Mouse (Mus musculus): ENCODE results near the gene Dnaja2. TPM values are rescaled to one million over a fixed set of nuclear protein-coding genes. Genes with fewer than 3 reads are reported as not detected.

Gene Dnaja2
- total and polyA plus RNA-seq, 3 experiments, result 7.7 to 173 (median 157) TPM

- DNase-seq, result no peak
Observed at GRCm38 (mm10) chr8:85500460-85500859, 54.7 kb downstream of the Dnaja2 start.

- no peak for DNase-seq
Observed at GRCm38 (mm10) chr8:85498577-85498976, 56.6 kb downstream of the Dnaja2 start.

- DNase-seq, result no peak
Observed at GRCm38 (mm10) chr8:85496778-85497177, 58.4 kb downstream of the Dnaja2 start.

DNA sequence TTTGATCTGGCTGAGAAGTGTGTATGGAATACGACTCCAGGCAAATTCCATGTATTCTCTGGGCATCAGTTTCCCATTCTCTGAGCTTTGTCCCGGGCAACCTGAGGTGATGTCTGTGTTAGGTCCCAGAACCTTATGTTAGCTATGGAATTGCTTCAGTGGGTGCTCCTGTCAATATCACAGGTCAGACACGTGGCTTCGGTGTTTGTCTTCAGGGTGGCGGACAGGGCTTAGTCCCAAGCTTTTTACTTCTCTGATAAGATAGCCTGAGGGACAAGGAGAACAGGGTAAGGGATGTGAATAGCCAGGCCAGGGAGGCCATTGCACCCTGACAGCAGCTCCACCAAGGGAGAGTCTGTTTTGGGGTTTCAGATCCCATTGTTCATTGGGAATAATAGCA, 59.0 kb downstream of the Dnaja2 start:
- no peak for DNase-seq

DNA sequence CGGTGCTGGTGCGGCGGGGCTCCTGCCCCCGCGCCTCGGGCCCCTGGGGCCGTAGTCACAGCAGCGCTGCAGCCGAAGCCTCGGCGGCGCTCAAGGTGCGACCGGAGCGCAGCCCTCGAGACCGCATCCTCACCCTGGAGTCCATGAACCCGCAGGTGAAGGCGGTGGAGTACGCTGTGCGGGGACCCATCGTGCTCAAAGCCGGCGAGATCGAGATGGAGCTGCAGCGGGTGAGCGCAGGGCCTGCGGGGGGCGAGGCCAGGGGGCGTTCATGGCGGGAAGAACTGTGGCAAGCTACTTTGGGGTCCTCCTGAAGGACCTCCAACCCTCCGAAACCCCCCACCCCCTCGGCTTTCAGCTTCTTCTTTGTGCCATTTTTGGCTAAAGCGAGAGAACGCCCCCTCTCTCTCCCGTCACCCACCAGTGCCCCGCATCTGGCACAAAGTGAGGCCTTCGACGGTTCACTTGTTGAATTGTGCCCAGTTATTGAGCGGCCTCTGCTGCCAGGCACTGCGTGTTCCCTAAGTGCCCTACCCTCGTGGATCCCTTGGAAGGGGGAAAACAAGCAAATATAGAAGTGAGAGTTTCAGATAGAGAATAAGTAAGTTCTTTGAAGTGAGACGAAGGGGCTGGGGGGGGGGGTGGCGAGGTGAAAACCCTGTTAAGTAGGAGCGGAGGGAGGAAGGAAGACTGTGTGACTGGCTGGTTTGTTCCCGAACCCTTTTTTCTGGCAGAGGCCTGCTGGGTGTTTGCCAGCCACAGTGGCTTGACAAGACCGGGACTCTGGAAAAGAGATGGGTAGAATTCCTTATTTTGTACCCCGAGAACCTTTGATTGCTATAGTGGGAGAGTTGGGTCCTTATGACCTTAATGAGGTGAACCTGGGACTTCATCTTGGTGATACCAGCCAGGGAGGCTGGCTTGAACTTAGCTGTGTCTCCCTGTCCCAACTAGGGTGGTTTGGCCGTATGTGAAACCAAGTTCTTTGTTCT, 61.9 kb downstream of the Dnaja2 start:
- no peak for DNase-seq

- peak; percentile 97 for DNase-seq
Observed at GRCm38 (mm10) chr8:85492125-85492875, 62.8 kb downstream of the Dnaja2 start, which contains the start of gene Gpt2. TSS of gene Gpt2 (plus strand) at chr8:85492576.

DNA sequence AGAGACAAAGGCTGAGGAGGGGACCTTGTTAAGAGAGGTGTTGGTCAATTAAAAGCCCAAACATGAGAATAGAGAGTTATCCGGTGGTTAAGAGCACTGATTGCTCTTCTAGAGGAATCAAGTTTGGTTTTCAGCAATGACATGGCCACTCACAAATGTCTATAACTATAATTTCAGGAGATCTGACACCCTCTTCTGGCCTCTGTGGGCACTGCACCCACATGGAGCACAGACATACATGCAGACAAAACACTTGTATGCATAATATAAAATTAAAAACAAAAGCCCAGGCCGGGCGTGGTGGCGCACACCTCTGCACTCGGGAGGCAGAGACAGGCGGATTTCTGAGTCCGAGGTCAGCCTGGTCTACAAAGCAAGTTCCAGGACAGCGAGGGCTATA, 65.6 kb downstream of the Dnaja2 start:
- DNase-seq, result no peak

DNA sequence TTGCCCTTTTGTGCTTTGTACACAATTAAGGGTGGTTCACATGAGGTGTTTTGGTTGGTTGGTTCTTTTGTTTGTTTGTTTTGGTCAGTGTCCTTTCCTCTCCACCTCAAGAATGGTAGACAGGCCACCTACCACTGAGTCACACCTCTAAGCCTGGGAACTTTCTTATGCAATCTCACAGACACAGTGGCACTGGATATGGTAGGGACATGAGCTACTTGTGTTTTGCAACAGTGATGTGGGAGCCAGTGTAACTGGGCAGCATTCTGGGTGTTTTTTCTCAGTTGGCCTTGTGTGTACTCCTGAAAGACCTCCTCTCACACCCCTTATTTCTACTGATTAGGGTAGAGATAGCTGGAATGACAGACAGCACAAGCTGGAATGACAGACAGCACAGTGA, 66.5 kb downstream of the Dnaja2 start:
- peak; percentile 52 for DNase-seq

GRCm38 (mm10) chr8:85487906-85488620, 67.1 kb downstream of the Dnaja2 start:
- no peak for DNase-seq

Other genes starting within 250 kb of the Dnaja2 start
- under 1 TPM; 0.23 to 0.62 TPM for gene Mylk3, start 169.0 kb downstream of the Dnaja2 start, total RNA-seq (2021)
- gene Mylk3, start 169.0 kb downstream of the Dnaja2 start, polyA plus RNA-seq (2012; rRNA removed), result 0.03 and 0.15 TPM in 2 replicates
- gene 4921524J17Rik, start 122.5 kb downstream of the Dnaja2 start, total RNA-seq (2021), result 10 to 100 TPM; 20.4 to 46.6 TPM
- gene 4921524J17Rik, start 122.5 kb downstream of the Dnaja2 start, polyA plus RNA-seq (2012; rRNA removed), result 1.8 and 3.2 TPM in 2 replicates
- 100 to 1,000 TPM in 1 of 2 experiments, 10 to 100 TPM in 1; 68.8 to 379 TPM for gene Gpt2, start 62.8 kb downstream of the Dnaja2 start, total RNA-seq (2021)
- gene Gpt2, start 62.8 kb downstream of the Dnaja2 start, polyA plus RNA-seq (2012; rRNA removed), result 214 and 283 TPM in 2 replicates
- 1 to 10 TPM; 3.0 to 6.5 TPM for gene Neto2, start 145.6 kb upstream of the Dnaja2 start, total RNA-seq (2021)
- 0.16 and 0.49 TPM in 2 replicates for gene Neto2, start 145.6 kb upstream of the Dnaja2 start, polyA plus RNA-seq (2012; rRNA removed)